Mouse (Mus musculus): ENCODE measurements around the gene Pot1a.

The Pot1a gene

DNA sequence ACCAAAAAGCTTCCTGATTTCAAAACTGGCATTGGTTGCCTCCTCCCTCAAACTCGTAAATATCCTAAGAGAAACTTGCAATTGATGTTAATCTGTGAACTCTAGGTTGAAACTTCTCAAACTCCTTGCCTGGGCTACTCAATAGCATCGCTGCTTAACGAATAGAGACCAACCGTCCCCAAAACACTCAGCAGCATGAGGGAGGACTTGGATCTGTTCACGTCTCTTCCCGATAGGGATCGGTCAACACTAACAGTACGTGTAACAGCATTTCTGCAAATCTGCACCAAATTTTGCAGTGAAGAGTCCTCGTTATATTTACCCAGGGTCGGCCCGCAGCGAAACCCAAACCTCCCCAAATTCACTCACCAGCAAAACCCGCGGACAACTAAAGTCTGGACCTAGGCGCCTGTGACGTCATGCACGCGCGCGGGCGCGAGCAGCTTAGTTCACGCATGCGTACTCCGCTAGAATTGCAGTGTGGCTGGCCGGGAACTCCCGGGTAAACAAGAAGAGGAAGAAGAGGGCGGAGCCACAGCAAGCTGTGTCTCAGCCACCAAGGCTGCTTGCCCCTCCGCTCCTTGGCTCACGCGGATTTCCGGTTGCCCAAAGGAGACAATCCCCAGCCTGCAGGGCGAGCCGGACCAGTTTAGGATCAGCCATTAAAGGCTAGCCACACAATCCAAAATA is at the start of gene Pot1a:
Gene Pot1a, minus strand, starts transcription at position 441 of the 690 bp plus-strand sequence.
- peak; percentile 96 for DNase-seq (ENCODE audit: low read depth, low spot score)

DNA sequence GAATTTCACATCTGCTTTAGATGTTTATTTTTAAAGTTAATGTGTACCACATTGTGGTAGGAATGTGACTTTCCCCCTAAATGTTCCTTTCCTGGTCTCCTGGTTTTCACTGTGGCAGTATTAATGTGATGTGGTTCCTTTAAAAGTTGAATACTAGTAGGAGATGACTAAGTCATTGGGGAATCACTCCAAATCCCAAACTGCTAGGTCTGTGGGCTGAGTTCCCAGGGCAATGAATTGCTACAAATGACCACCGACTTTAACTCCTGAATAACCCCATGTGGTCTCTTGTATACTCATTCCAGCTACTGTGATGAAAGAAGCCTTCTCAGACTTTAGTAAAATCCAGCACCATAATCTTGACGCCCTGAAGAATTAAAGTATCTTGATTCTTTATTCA is 27.2 kb upstream of the Pot1a start:
- DNase-seq (ENCODE audit: low read depth, low spot score) = no peak

DNA sequence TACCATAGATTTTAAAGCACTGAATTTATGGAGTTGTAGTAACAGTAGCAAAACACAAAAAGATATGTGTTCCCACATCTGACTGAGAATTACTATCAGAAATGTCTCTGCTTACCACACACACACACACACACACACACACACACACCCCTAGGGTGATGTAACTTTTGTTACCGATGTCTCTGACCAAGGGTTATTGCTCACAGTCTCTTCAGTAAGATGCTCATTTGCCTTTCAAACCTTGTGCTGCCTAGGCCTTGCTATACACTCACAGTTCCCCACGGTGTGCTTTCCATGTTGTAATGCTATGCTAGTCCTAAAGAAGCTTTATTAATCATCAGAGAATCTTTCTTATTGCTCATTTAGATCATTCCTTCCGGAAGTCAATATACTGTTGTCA is 3.0 kb downstream of the Pot1a start:
- DNase-seq (ENCODE audit: low read depth, low spot score) = no peak

DNA sequence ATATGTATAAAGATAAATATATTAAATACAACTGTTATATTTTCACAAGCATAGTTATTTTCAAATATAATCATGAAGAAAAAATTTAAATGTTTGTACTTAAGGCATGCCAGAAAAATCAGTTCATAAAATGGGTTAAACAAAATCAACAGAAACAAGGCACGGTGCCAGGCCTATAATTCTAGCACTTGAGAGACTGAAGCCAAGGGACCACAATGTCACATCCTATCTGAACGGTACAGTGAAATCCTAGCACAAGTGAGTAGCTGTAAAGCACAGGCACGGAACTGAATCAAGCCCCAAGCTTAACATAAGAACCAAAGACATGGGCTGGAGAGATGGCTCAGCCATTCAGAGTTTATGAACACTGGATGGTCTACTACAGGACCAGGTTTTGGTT is 6.8 kb downstream of the Pot1a start:
- no peak for DNase-seq (ENCODE audit: low read depth, low spot score)

DNA sequence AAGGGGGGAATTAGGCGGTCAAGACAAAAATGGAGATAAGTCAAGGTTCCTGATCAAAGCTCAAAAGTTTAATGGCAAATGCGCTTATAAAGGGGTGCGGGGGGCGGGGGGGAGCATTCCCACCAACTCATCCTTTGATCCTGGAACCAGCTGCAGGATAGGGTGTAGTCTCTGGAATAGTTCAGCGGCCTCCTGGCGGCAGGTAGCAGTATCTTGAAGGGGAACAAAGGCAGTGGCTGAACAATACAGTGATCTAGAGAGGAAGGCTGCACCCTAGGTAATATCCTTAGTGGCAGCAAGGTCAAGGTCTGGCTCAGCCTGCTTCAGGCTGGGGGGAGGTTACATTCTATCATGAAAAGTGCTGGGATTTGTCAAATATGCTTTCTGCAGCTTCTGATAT is 7.8 kb downstream of the Pot1a start:
- DNase-seq (ENCODE audit: low read depth, low spot score) = no peak

DNA sequence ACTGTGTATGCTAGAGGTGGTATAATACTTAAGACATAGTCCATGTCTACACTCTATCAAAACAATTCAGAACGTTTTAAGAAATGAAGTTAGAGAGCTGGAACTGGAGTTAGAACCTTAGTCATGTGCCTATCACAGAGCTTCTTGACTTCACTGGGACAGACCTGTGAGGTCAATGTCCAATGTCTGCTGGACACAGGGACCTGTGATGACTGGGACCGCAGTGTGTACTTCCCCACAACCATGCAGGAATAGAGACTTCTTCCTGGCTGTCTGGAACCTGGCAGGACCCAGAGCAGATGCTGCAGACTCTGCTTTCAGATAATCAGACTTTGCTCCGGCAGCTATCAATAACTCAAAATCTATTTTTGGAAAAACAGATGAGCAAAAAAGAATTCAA is 40.8 kb downstream of the Pot1a start:
- no peak for DNase-seq (ENCODE audit: low read depth, low spot score)

DNA sequence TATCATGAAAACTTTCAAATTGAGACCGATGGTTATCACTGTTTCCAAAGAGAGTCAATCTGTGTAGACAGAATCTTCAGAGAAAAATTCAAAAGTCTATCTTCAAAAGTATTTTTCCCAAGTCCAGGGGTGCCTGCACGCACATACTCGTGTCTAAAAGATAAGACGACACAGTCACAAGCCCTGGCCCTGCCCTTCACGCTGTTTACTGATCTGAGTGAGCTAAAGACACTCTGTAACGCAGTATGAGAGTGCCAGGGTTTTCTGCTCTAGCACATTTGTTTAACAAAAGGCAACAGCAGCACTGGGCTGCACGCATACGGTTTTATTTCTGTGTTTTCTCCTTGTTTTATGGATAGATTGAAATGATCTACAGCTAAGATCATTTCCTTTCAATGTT is 41.5 kb downstream of the Pot1a start:
- no peak for DNase-seq (ENCODE audit: low read depth, low spot score)

DNA sequence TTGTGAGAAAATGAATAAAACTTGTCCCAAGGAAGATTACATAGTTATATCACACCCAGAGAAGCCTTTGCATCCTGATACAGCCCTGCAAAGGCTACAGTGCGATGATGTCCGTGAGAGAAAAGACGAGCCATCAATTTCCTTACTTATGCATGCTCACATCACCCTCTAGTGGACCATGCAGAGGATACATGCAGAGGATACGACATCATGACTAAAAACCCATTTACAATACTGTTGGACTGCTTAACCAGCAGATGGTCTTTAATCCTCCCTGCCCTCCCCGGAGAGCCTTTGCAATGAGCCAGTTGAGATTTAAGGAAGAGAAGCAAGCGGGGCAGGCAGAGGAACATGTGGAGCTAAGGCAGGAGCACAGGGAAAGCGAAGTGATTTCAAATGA is 42.0 kb downstream of the Pot1a start:
- DNase-seq (ENCODE audit: low read depth, low spot score) = no peak

DNA sequence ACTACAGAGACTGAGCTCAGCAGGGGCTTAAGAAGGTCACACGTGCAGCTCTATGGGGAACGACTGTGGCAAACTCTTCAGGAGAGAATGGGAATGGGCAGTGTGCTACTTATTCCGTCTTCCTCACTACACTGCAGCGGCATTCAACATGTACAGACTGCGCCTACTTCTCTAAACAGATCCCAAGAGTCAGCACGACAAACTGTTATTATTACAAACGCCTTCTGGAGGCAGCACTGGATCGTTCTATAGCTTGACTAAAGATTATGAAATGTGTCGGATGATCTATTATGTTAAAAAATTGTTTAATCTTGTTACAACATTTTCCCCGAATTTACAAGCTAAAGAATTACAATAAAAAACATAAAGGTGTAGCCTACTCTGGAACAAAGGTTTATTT is 42.8 kb downstream of the Pot1a start:
- no peak for DNase-seq (ENCODE audit: low read depth, low spot score)

DNA sequence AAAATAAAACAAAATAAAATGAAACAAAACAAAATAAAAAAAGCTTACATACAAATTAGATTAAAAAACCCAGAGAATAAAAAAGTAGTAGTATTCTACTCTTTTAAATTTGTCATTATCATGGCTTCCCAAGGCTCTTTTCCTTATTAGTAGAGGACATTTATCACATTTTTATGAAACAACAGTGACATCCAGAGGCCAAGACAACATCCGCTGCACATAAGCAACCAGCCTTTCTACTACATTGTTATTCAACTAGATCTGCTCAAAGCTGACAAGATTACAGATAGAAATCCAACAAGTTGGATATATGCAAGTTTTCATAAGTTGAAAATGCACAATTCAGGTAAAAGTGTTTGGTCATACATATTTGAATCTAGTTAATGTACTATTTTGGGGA is 56.4 kb downstream of the Pot1a start:
- no peak for DNase-seq (ENCODE audit: low read depth, low spot score)

DNA sequence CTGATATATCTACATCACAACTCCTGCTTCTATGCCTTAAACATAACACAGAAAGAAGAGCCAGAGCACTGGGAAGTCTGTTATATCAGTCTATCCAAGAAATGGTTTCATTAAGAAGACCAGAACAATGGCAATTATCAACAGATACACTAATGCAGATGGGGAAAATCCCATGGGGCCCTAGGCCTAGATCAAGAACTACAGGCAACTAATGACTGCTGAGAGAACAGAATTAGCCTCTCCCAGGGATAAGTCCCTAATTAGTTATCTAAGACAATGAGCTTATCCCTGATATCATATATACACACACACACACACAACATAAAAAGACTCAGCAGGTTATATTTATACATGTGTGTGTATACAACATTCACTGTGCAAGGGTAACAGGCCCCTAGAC is 72.5 kb downstream of the Pot1a start:
- DNase-seq (ENCODE audit: low read depth, low spot score) = no peak

DNA sequence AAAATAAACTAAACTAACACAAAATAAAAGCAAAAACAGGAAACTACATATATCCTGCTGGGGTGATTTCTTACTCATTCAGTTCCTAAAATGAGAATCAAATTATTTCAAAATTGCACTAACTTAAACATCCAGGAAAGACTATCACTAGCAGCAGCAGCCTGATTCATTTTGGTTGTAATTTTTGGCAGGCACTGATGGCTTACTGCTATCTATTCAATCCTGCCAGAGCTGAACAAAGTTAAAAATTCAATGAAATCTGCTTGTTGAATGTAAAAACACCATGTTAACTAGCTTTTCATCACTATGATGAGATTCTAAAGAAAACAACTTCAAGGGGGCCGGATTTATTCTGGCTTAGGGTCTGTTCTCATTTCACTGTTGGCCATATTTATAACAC is 82.5 kb downstream of the Pot1a start:
- no peak for DNase-seq (ENCODE audit: low read depth, low spot score)

DNA sequence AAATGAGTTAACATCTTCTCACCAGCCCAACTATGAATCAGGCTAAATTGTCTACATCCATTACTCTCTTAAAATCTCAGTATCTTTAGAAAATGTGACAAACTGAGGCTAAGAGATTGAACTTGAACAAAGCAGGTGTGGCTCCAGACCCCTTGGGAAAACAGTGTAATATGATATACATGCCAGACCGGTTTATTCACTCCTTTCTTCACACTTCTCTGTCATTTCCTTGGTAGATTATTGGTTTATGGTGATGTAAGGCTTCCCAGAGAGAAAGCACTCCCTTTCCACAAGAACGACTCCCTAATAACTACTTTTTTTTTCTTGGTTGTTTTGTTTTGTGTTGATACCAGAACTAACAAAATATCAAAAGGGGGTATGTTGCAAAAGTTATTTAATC is 98.4 kb downstream of the Pot1a start:
- no peak for DNase-seq (ENCODE audit: low read depth, low spot score)

DNA sequence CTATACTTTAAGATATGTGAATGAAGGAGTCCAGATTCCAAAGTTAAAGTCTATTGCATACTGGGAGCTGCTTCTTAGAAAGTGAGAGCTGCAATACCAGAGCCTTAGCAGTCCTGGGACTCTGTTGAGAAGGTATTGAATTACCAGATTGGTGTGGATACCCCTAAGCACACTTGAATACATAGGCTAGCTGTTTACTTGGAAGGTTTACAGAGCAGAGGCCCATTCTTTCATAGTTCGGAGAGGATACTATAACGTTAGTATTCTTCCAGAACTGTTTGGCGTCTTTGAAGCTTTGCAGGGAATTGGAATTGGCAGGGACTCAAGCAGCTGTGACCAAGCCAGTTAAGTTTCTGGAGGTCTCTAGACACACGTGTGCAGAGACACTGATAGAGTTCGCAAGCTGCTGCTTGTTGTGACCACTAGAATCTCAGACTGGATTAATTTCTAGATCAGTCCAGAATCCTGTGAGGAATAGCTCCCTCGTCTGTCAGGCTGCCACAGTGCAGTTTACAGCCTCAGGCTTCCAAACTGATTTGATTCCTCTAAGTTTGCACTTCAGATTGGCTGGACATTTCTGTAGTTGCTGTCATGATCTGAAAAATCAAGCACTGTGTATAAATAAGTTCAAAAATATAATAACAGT is 99.7 kb downstream of the Pot1a start:
- DNase-seq (ENCODE audit: low read depth, low spot score) = no peak

DNA sequence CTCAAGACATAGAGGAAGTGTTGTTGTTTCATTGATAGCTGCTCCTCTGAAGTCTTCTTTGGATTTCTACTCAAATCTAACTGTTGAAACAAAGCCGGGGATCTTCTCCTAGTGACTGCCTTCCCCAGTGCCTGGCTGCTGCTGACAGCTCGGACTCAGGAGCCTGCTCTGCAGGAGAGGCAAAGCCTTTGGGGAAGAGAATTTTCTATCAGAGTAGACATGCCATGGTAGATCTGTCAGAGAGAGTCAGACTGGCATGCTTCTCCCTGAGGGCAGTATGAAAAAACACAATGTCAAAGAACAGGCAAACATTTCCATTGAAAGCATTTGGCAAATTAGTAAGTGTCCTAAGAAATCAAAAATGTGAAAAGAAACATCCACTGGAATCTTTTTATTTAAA is 109.1 kb downstream of the Pot1a start:
- no peak for DNase-seq (ENCODE audit: low read depth, low spot score)
